Mouse (Mus musculus) cerebellum, adult 11 months (tissue): ENCODE results near the gene Aif1l.

Experiments
- DNase-seq: peaks from one replicate; pipeline ENCODE4 v3.0.0; 2022

The Aif1l gene

DNA sequence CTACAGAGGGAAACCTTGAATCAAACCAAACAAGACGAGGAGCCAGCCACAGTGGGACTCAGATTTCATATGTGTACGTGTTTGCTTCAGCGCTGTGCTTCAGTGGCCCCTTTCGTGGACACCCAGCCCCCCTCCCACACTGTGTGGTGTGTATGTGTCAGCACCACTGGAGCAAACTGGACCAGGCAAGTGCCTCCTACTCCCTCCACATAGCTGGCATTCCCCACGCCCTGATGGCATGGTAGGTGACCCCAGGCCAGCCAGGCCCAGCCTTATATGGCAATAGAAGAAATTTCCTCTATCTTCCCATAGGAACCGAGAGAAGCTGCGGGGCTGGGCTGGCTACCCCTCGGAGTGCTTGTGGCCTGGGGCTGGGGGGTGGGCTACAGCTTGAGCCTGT lies 3.7 kb downstream of the Aif1l start:
- DNase-seq, result no peak

GRCm38 (mm10) chr2:31954779-31955181 lies 4.8 kb downstream of the Aif1l start:
- peak; percentile 33 for DNase-seq

DNA sequence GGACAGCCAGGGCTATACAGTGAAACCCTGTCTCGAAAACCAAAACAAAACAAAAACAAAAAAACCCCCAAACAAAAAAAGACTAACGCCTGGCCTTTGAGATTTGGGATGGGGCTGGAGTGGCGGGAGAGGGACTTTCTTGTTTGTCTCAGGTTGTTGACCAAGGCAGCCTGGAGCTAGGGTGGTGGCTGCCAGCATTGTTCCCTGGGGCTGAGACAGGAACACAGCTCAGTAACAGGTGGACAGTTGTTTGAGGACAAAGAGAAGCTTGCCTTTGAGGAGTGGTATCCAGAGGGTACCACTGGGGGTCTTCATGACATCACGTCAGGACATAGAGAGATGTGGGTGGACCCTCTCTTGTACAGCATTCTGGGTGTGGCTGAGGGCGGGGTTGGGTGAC lies 5.7 kb downstream of the Aif1l start:
- DNase-seq, result no peak

DNA sequence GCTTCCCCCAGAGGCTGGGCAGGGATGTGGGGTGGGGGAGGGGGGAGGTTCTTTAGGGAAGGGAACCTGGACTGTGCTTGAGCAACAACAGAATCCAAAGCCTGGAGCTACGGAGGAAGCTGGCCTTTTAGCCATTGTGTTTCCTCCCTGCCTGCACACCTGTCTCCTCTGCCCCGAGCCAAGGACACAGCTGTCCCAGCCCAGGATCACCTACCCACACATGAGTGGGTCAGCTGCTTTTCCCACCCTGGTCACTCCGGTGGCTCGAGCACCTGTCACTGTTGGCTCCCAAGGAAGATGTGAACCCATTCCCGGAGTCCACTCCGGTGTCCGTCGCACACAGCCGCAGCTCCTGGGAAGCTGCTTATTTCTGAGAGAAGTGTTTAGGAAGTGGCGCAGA lies 7.3 kb downstream of the Aif1l start:
- no peak for DNase-seq

DNA sequence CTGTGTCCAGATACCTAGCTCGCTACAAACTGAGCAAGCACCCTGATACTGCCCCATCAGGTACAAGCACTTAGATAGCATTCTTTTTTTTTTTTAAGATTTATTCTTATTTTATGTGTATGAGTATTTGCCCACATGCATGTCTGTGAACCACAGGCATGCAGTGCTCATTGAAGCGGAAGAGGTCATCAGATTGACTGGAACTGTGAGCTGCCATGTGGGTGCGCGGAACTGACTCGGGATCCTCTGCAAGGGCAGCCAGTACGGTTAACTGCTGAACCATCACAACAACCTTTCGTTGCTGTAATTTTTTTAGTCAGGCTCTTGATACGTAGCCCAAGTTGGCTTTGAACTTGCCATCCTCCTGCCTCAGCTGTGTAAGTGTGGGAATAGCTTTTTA lies 11.0 kb downstream of the Aif1l start:
- DNase-seq, result no peak

GRCm38 (mm10) chr2:31961791-31962222 lies 11.9 kb downstream of the Aif1l start:
- DNase-seq, result no peak

GRCm38 (mm10) chr2:31962501-31963224 lies 12.7 kb downstream of the Aif1l start:
- DNase-seq, result peak; percentile 69

GRCm38 (mm10) chr2:31963491-31963890 lies 13.6 kb downstream of the Aif1l start:
- peak; percentile 46 for DNase-seq

DNA sequence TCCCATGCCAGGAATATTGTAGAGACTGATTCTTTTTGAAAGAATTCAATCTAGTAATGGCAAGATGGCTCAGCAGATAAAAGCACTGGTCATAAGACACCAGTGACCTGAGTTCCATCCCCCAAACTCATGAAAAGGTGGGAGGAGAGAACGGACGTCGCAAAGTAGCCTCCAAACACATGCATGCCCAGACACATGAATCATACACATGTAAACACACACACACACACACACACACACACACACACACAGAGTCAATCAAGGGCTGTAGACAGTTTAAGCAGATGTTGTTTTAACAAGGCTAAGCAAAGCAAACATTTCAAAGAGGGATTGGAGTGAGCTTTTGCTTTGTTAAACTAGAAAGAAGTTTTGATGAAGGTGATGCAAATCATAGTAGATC lies 14.3 kb downstream of the Aif1l start:
- no peak for DNase-seq

DNA sequence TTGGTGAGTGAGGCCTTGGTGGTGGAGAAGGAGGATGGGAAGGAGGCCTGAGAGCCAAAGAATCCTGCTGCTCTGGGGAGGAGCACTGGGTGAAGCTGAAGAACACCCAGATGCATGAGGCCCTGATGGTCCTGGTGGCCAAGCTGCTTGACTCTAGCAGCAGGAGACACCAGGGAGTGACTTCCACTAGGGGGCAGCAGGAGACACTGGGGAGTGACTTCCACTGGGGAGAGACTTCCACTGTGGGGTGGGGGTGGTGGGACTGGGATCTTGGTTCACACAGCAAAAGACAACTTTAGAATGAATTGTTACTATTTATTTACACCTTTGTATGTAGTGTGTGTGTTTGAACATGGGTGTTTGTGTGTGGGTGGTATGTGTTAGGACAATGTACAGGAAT lies 15.2 kb downstream of the Aif1l start:
- no peak for DNase-seq

DNA sequence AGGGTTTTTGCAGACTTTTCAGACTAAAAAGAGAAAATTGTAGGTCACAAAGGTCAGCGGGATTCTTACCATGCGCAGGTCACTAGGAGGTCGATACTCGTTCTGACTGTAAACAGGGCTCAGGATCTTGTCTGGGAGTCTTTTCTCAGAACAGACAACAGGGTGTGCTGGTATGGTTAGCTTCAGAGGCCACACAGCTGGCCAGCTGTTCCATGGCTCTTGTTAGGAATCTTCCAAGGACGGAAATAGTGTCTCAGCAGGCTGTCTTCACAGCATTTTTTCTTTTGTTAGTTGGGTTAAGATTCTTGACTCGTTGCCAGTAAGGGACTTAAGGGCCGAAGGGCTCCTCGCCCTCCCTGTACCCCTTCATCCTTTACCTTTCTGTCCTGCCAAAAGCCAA lies 16.9 kb downstream of the Aif1l start:
- DNase-seq, result no peak

GRCm38 (mm10) chr2:31972589-31972988 lies 22.6 kb downstream of the Aif1l start:
- DNase-seq, result no peak

GRCm38 (mm10) chr2:31974141-31974808 lies 24.3 kb downstream of the Aif1l start, which contains the start of gene Nup214:
Nup214 (plus strand) TSS chr2:31974436.
- peak; percentile 98 for DNase-seq

DNA sequence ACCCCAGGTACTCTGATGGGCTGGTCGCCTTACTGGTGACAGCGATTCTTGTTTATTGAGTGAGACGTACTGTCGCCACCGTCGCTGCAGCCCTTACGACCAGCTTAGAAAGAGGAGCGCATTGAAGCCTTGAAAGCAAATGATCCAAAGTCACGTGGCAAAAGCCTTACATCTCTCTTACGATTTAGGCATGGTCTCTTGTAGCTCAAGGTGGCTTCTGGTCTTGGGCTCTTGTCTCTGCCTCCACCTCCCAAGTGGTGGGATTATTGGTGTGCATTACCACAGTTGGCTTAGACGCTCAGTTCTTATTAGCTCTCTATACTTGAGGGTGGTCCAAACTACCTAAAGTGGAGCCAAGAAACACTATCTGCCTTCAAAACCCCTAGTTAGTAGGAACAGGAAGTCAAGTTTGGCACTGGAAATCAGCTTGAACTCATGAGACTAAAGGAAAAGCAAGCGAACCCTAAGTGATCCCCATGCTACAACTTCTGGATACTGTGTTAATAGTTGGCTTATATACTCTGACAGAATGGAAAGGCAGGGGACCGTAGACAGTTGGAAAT lies 25.0 kb downstream of the Aif1l start:
- DNase-seq, result no peak

GRCm38 (mm10) chr2:31987774-31988173 lies 37.8 kb downstream of the Aif1l start:
- no peak for DNase-seq

DNA sequence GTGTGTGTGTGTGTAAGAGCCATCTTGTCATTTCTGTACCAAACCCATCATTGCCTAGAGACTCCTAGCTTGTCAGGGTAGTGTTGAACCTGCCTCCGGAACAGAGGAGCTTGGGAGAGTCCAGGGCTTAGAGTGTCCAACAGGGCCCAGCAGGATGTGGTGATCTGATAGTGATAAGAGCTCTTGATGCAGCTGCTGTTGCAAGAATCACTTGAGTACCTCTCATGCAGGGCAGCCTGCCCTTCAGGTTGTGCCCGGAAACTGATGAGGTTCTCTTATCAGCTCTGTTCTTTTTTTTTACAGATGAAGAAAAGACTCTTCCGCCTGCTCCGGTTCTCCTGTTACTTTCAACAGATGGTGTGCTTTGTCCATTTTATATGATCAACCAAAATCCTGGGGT lies 41.0 kb downstream of the Aif1l start:
- DNase-seq, result no peak

- DNase-seq, result no peak
Observed at GRCm38 (mm10) chr2:31994896-31995295, 45.0 kb downstream of the Aif1l start.

- DNase-seq, result no peak
Observed at GRCm38 (mm10) chr2:31996060-31996459, 46.1 kb downstream of the Aif1l start.

GRCm38 (mm10) chr2:31997539-31997938 lies 47.6 kb downstream of the Aif1l start:
- DNase-seq, result no peak

GRCm38 (mm10) chr2:31998443-31998842 lies 48.5 kb downstream of the Aif1l start:
- DNase-seq, result no peak

DNA sequence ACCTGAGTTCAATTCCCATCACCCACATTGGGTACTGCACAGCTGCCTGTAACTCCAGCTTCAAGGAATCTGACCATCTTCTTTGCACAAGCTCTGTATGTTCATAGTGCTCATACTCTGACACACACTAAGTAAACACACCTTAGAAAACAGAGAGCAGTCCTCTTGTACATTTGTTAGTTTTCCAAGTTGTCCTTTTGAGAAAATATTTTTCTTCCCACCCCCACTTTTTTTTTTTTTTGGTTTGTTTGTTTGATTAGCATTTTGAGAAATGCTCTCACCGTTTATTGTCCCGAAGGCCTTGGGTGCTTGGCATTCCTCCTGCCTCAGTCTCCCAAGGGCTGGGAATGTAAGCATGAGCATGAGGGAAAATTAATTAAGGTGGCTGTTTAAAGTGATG lies 58.4 kb downstream of the Aif1l start:
- no peak for DNase-seq

GRCm38 (mm10) chr2:32008716-32009115 lies 58.8 kb downstream of the Aif1l start:
- no peak for DNase-seq

GRCm38 (mm10) chr2:32019704-32020103 lies 69.8 kb downstream of the Aif1l start:
- DNase-seq, result no peak

DNA sequence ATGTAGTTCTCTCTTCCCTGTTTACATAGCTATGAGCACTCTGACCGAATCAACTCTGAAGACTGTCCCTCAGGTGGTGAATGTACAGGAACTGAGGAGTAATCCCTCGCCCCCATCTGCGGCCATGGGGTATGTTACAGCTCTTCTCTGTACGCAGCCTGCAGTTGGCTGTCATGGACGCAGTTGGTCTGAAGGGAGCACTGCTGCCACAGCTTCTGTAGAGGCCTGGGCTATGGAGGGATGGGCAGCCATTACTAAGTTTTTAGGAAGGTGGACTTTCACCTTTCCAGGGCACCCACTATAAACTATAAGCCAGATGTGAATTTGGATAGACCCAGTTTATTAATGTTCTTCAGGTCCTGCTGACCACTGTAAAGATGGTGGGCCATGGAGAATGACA lies 70.3 kb downstream of the Aif1l start:
- DNase-seq, result no peak
